Mouse (Mus musculus) limb, embryonic 11.5 days (tissue): ENCODE measurements around the gene Ttc39a. TPM values are rescaled to one million over a fixed set of nuclear protein-coding genes. Genes with fewer than 3 reads are reported as not detected.
A peak's percentile ranks its signal among the peaks of the same experiment; 100 is the strongest.

Experiments
- ATAC-seq: fragments of 200-750 bp; cut with Nextera tagmentation; 2 replicates; pipeline ENCODE4 v1.8.0; 2017; ENCODE audit warnings: low read depth; ENCODE audit not compliant: insufficient number of reproducible peaks, low FRiP score, low TSS enrichment
- DNase-seq: peaks from one replicate; pipeline ENCODE4 v3.0.0-alpha.2; 2015; ENCODE audit warnings: low spot score
- H3K27ac ChIP-seq: fragments of 300-500 bp; sonication (generic); replicated peaks from 2 replicates; pipeline ENCODE4 v1.5.1; 2014; ENCODE audit warnings: low read depth, mild to moderate bottlenecking, low read length
- H3K27me3 ChIP-seq: fragments of 300-500 bp; sonication (generic); 2 replicates; pipeline ENCODE4 v1.6.1; 2014; ENCODE audit warnings: mild to moderate bottlenecking, low read length, mixed read lengths; ENCODE audit not compliant: control insufficient read depth, insufficient read depth
- H3K36me3 ChIP-seq: fragments of 300-500 bp; sonication (generic); 2 replicates; pipeline ENCODE4 v1.6.1; 2014; ENCODE audit warnings: mild to moderate bottlenecking, low read length, moderate library complexity, mixed read lengths; ENCODE audit not compliant: control insufficient read depth, insufficient read depth
- H3K4me1 ChIP-seq: fragments of 300-500 bp; sonication (generic); 2 replicates; pipeline ENCODE4 v1.6.1; 2014; ENCODE audit warnings: low read length, mixed read lengths; ENCODE audit not compliant: control insufficient read depth, insufficient read depth
- H3K4me2 ChIP-seq: fragments of 300-500 bp; sonication (generic); 2 replicates; pipeline ENCODE4 v1.6.1; 2014; ENCODE audit warnings: low read depth, mild to moderate bottlenecking, moderate library complexity; ENCODE audit not compliant: severe bottlenecking
- H3K4me3 ChIP-seq: fragments of 300-500 bp; sonication (generic); 2 replicates; pipeline ENCODE4 v1.5.1; 2014; ENCODE audit warnings: low read depth, low read length
- H3K9ac ChIP-seq: fragments of 300-500 bp; sonication (generic); 2 replicates; pipeline ENCODE4 v1.6.1; 2014; ENCODE audit warnings: mild to moderate bottlenecking, low read length
- H3K9me3 ChIP-seq: fragments of 300-500 bp; sonication (generic); 2 replicates; pipeline ENCODE4 v1.6.1; 2016; ENCODE audit warnings: low read length; ENCODE audit not compliant: control insufficient read depth
- WGBS: fragments of 180-500 bp; shearing (Covaris S2); extraction: QIAGEN DNeasy Blood & Tissue Kit; methylation state at CpG from one replicate; pipeline ENCODE4 v1.1.7; 2014; 5-methylcytosine and 5-hydroxymethylcytosine counted together
- polyA plus RNA-seq: library from polyadenylated mRNA; unstranded; fragments of >200 nt; fragmentation: Nextera tagmentation; extraction: Ambion mirVana; gene quantifications from 2 replicates; pipeline ENCODE4 v1.2.1, GENCODE M21; 2014

The Ttc39a gene
- polyA plus RNA-seq, 1 experiment from 2014 or later: 6.1 TPM

- H3K9ac ChIP-seq: no peak overlapping the region
- H3K36me3 ChIP-seq: peaks cover 2% of the 10 kb centered on the region; the same call in 1 of the 2 replicates
- no peaks in the 10 kb centered on the region for H3K9me3 ChIP-seq
- no peaks in the 10 kb centered on the region for H3K4me1 ChIP-seq
- no peak overlapping the region for H3K4me2 ChIP-seq
- ATAC-seq: no peak
- no peak overlapping the region for H3K4me3 ChIP-seq
- no peak for DNase-seq
- 91% methylated on average over 6 of the region's 6 CpGs for WGBS
- H3K27me3 ChIP-seq: no peaks in the 10 kb centered on the region
- H3K27ac ChIP-seq: no peak overlapping the region
Measured at GRCm38 (mm10) chr4:109456821-109457220, 50.4 kb downstream of the Ttc39a start.

GRCm38 (mm10) chr4:109460421-109461179 is 54.2 kb downstream of the Ttc39a start:
- H3K9me3 ChIP-seq: no peaks in the 10 kb centered on the region
- H3K36me3 ChIP-seq: no peaks in the 10 kb centered on the region
- no peaks in the 10 kb centered on the region for H3K27me3 ChIP-seq
- WGBS: 64% methylated on average over 3 of the region's 3 CpGs
- H3K4me3 ChIP-seq: no peak overlapping the region
- H3K4me1 ChIP-seq: no peaks in the 10 kb centered on the region
- DNase-seq (peak; percentile 22), ATAC-seq (peak; percentile 77; the same call in 1 of the 2 replicates)
- H3K4me2 ChIP-seq: no peak overlapping the region
- H3K27ac ChIP-seq: no peak overlapping the region
- no peak overlapping the region for H3K9ac ChIP-seq

- Histone ChIP-seq H3K36me3 (no peaks in the 10 kb centered on the region), H3K9me3 (no peaks in the 10 kb centered on the region), H3K4me2 (no peak overlapping the region), H3K27me3 (no peaks in the 10 kb centered on the region), H3K27ac (no peak overlapping the region), H3K9ac (no peak overlapping the region), H3K4me3 (no peak overlapping the region), H3K4me1 (no peaks in the 10 kb centered on the region)
- ATAC-seq (no peak), DNase-seq (no peak)
Measured at GRCm38 (mm10) chr4:109463892-109464291, 57.5 kb downstream of the Ttc39a start.

GRCm38 (mm10) chr4:109467687-109468086 is 61.3 kb downstream of the Ttc39a start:
- no peaks in the 10 kb centered on the region for H3K9me3 ChIP-seq
- no peaks in the 10 kb centered on the region for H3K27me3 ChIP-seq
- H3K27ac ChIP-seq: no peak overlapping the region
- DNase-seq (no peak), ATAC-seq (no peak)
- H3K36me3 ChIP-seq: peaks cover under 1% of the 10 kb centered on the region; the same call in 1 of the 2 replicates
- H3K4me1 ChIP-seq: no peaks in the 10 kb centered on the region
- no peak overlapping the region for H3K9ac ChIP-seq
- H3K4me2 ChIP-seq: no peak overlapping the region
- no peak overlapping the region for H3K4me3 ChIP-seq

GRCm38 (mm10) chr4:109471606-109472005 is 65.2 kb downstream of the Ttc39a start:
- no peak overlapping the region for H3K4me2 ChIP-seq
- H3K9me3 ChIP-seq: no peaks in the 10 kb centered on the region
- no peak overlapping the region for H3K9ac ChIP-seq
- DNase-seq: peak; percentile 13
- H3K36me3 ChIP-seq: peaks cover 3% of the 10 kb centered on the region; the same call in 1 of the 2 replicates
- H3K4me3 ChIP-seq: no peak overlapping the region
- no peaks in the 10 kb centered on the region for H3K27me3 ChIP-seq
- 0 out of 2 replicates have a peak, but pooled peaks cover 3% of the 10 kb centered on the region for H3K4me1 ChIP-seq
- ATAC-seq: no peak
- H3K27ac ChIP-seq: no peak overlapping the region

GRCm38 (mm10) chr4:109472566-109472965 is 66.1 kb downstream of the Ttc39a start:
- Histone ChIP-seq H3K4me1 (0 out of 2 replicates have a peak, but pooled peaks cover 3% of the 10 kb centered on the region), H3K27ac (no peak overlapping the region), H3K9me3 (no peaks in the 10 kb centered on the region), H3K36me3 (peaks cover 3% of the 10 kb centered on the region; the same call in 1 of the 2 replicates), H3K9ac (no peak overlapping the region), H3K27me3 (no peaks in the 10 kb centered on the region), H3K4me3 (no peak overlapping the region), H3K4me2 (no peak overlapping the region)
- ATAC-seq (no peak), DNase-seq (no peak)
- 91% methylated on average over 3 of the region's 3 CpGs for WGBS

- H3K9me3 ChIP-seq: no peaks in the 10 kb centered on the region
- peak overlapping the region; percentile 70 for H3K4me2 ChIP-seq
- whole genome bisulfite sequencing: 63% methylated on average over 2 of the region's 2 CpGs
- no peak overlapping the region for H3K9ac ChIP-seq
- peak overlapping the region; percentile 85 for H3K4me3 ChIP-seq
- ATAC-seq (no peak), DNase-seq (no peak)
- no peak overlapping the region for H3K27ac ChIP-seq
- no peaks in the 10 kb centered on the region for H3K27me3 ChIP-seq
- 0 out of 2 replicates have a peak, but pooled peaks cover 3% of the 10 kb centered on the region for H3K4me1 ChIP-seq
- peaks cover 3% of the 10 kb centered on the region; the same call in 1 of the 2 replicates for H3K36me3 ChIP-seq
Measured at GRCm38 (mm10) chr4:109475078-109475477, 68.7 kb downstream of the Ttc39a start.

GRCm38 (mm10) chr4:109475577-109476553 is 69.4 kb downstream of the Ttc39a start:
- Histone ChIP-seq H3K4me1 (0 out of 2 replicates have a peak, but pooled peaks cover 3% of the 10 kb centered on the region), H3K4me3 (peak overlapping the region; percentile 85), H3K36me3 (peaks cover 3% of the 10 kb centered on the region; the same call in 1 of the 2 replicates), H3K27ac (peak overlapping the region; percentile 94), H3K9ac (peak overlapping the region; percentile 96), H3K4me2 (peak overlapping the region; percentile 70), H3K27me3 (no peaks in the 10 kb centered on the region), H3K9me3 (no peaks in the 10 kb centered on the region)
- ATAC-seq (peak; percentile 71), DNase-seq (peak; percentile 73)
- under 1% methylated on average over 52 of the region's 68 CpGs for WGBS
